Mouse (Mus musculus): ENCODE measurements around the gene BC048562. TPM values are rescaled to one million over a fixed set of nuclear protein-coding genes. Genes with fewer than 3 reads are reported as not detected.

Gene BC048562
- total and polyA plus RNA-seq, 2 experiments from 2014 or later = not detected

GRCm38 (mm10) chr9:108455747-108456571 is 19.7 kb downstream of the BC048562 start:
- peaks cover 14% of the 10 kb centered on the region for H3K4me1 ChIP-seq (ENCODE audit: insufficient read depth, low read length)
- DNase-seq (ENCODE audit: low spot score) (no peak), ATAC-seq (ENCODE audit: low FRiP score) (no peak)
- no peaks in the 10 kb centered on the region for H3K36me3 ChIP-seq (ENCODE audit: insufficient read depth, low read length)
- no peaks in the 10 kb centered on the region for H3K9me3 ChIP-seq (ENCODE audit: low read length)
- H3K27ac ChIP-seq (ENCODE audit: low read depth, low read length) = no peak overlapping the region
- H3K4me3 ChIP-seq (ENCODE audit: low read depth, low read length) = no peak overlapping the region
- TF ChIP-seq CTCF (IDR thresholded peaks at IDR 0.05) = no peak
- H3K27me3 ChIP-seq (ENCODE audit: insufficient read depth, low read length) = no peaks in the 10 kb centered on the region
- H3K4me2 ChIP-seq (ENCODE audit: low read depth, low read length, poor library complexity, severe bottlenecking) = no peak overlapping the region
- WGBS = 73% methylated on average over 12 of the region's 12 CpGs
- no peak overlapping the region for H3K9ac ChIP-seq (replicated peaks; ENCODE audit: low read length, poor library complexity, severe bottlenecking)

- WGBS = 87% methylated on average over 10 of the region's 10 CpGs
These were observed 20.7 kb downstream of the BC048562 start for GRCm38 (mm10) chr9:108456953-108457352.

GRCm38 (mm10) chr9:108459939-108460318 is 23.6 kb downstream of the BC048562 start:
- Histone ChIP-seq H3K4me3 (ENCODE audit: low read depth, low read length) (peak overlapping the region; percentile 85), H3K27ac (ENCODE audit: low read depth, low read length) (peak overlapping the region; percentile 80; the same call in 1 of the 2 replicates), H3K36me3 (ENCODE audit: insufficient read depth, low read length) (peaks cover 12% of the 10 kb centered on the region), H3K4me2 (ENCODE audit: low read depth, low read length, poor library complexity, severe bottlenecking) (peak overlapping the region; percentile 75), H3K4me1 (ENCODE audit: insufficient read depth, low read length) (peaks cover 6% of the 10 kb centered on the region; the same call in 1 of the 2 replicates), H3K27me3 (ENCODE audit: insufficient read depth, low read length) (no peaks in the 10 kb centered on the region), H3K9ac (replicated peaks; ENCODE audit: low read length, poor library complexity, severe bottlenecking) (no peak overlapping the region), H3K9me3 (ENCODE audit: low read length) (no peaks in the 10 kb centered on the region)
- ATAC-seq (ENCODE audit: low FRiP score) (no peak), DNase-seq (ENCODE audit: low spot score) (no peak)
- no peak for TF ChIP-seq CTCF (IDR thresholded peaks at IDR 0.05)
- WGBS = 83% methylated on average over 1 of the region's 1 CpGs

More at GRCm38 (mm10) chr9:108456953-108457352, 20.7 kb downstream of the BC048562 start:
- no peak overlapping the region for H3K4me2 ChIP-seq (ENCODE audit: low read depth, low read length, poor library complexity, severe bottlenecking)
- ATAC-seq (ENCODE audit: low FRiP score) = no peak
- no peak overlapping the region for H3K4me3 ChIP-seq (ENCODE audit: low read depth, low read length)
- peaks cover 12% of the 10 kb centered on the region for H3K4me1 ChIP-seq (ENCODE audit: insufficient read depth, low read length)
- no peak overlapping the region for H3K27ac ChIP-seq (ENCODE audit: low read depth, low read length)
- no peak for TF ChIP-seq CTCF (IDR thresholded peaks at IDR 0.05)
- DNase-seq (ENCODE audit: low spot score) = no peak
- no peaks in the 10 kb centered on the region for H3K27me3 ChIP-seq (ENCODE audit: insufficient read depth, low read length)
- no peaks in the 10 kb centered on the region for H3K36me3 ChIP-seq (ENCODE audit: insufficient read depth, low read length)
- H3K9me3 ChIP-seq (ENCODE audit: low read length) = no peaks in the 10 kb centered on the region
- no peak overlapping the region for H3K9ac ChIP-seq (replicated peaks; ENCODE audit: low read length, poor library complexity, severe bottlenecking)

DNA sequence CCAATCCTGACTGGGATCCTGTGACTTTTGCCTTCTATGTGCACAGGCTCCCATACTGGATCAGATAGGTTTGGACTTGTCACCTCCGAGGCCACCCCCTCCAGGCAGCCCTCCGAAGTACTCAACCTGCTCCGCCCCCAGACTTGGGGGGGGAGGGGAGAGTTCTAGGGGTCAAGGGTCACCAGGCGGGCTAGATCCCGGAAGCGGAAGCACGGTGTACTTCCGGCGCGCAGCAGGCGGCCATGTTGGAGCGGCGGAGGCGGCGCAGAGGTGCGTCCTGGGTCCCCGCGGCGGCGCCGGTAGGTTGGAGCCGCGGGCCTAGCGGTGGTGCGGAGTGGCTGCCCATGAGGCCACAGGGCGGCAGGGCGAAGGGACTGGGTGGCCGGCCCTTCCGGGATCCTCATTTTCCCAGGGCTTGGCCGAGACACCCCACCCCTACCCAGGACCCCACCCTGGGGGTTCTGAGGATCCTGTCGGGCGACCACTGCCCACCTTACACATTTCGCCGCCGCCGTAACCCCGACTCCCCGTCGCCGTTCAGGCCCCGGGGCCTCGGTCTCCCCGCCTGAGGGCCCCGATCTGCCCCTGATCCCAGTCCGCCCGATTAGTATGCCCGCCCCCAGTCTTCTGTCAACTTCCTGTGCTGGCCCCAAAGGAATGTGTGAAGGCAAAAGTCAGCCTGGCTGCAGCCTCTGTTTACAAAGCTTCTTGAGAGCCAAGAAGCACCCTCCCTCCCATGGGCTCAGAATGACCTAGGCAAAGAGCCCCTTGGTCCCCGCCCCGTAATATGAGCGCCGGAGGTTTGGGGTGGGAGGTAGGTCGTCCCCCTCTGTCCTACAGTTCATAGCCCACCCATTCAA is 24.3 kb downstream of the BC048562 start, which contains the start of gene Ccdc71:
TSS of gene Ccdc71 (plus strand) at position 209 of the 860 bp plus-strand sequence.
- H3K4me2 ChIP-seq (ENCODE audit: low read depth, low read length, poor library complexity, severe bottlenecking) = peak within 1 kb of the TSS; percentile 75
- H3K9me3 ChIP-seq (ENCODE audit: low read length) = no peaks in the 10 kb centered on the region
- ATAC-seq (ENCODE audit: low FRiP score) (peak; percentile 85), DNase-seq (ENCODE audit: low spot score) (peak; percentile 90)
- peaks cover 6% of the 10 kb centered on the region; the same call in 1 of the 2 replicates for H3K4me1 ChIP-seq (ENCODE audit: insufficient read depth, low read length)
- under 1% methylated on average over 51 of the region's 52 CpGs for WGBS
- peaks cover 17% of the 10 kb centered on the region for H3K36me3 ChIP-seq (ENCODE audit: insufficient read depth, low read length)
- H3K4me3 ChIP-seq (ENCODE audit: low read depth, low read length) = peak within 1 kb of the TSS; percentile 85
- H3K9ac ChIP-seq (replicated peaks; ENCODE audit: low read length, poor library complexity, severe bottlenecking) = peak within 1 kb of the TSS; percentile 84
- no peaks in the 10 kb centered on the region for H3K27me3 ChIP-seq (ENCODE audit: insufficient read depth, low read length)
- H3K27ac ChIP-seq (ENCODE audit: low read depth, low read length) = peak within 1 kb of the TSS; percentile 80
- TF ChIP-seq CTCF (IDR thresholded peaks at IDR 0.05) = peak; percentile 6; the same call in 1 of the 2 replicates

GRCm38 (mm10) chr9:108461181-108461631 is 24.9 kb downstream of the BC048562 start, which contains the start of gene Klhdc8b:
Gene Klhdc8b (minus strand): TSS chr9:108461581.
- H3K9ac ChIP-seq (replicated peaks; ENCODE audit: low read length, poor library complexity, severe bottlenecking) = peak within 1 kb of the TSS; percentile 84
- peaks cover 6% of the 10 kb centered on the region; the same call in 1 of the 2 replicates for H3K4me1 ChIP-seq (ENCODE audit: insufficient read depth, low read length)
- H3K4me2 ChIP-seq (ENCODE audit: low read depth, low read length, poor library complexity, severe bottlenecking) = peak within 1 kb of the TSS; percentile 75
- no peak for TF ChIP-seq CTCF (IDR thresholded peaks at IDR 0.05)
- H3K4me3 ChIP-seq (ENCODE audit: low read depth, low read length) = peak within 1 kb of the TSS; percentile 85
- DNase-seq (ENCODE audit: low spot score) = no peak
- peaks cover 19% of the 10 kb centered on the region for H3K36me3 ChIP-seq (ENCODE audit: insufficient read depth, low read length)
- 24% methylated on average over 11 of the region's 11 CpGs for WGBS
- H3K27ac ChIP-seq (ENCODE audit: low read depth, low read length) = peak within 1 kb of the TSS; percentile 80
- no peak for ATAC-seq (ENCODE audit: low FRiP score)
- H3K9me3 ChIP-seq (ENCODE audit: low read length) = no peaks in the 10 kb centered on the region
- no peaks in the 10 kb centered on the region for H3K27me3 ChIP-seq (ENCODE audit: insufficient read depth, low read length)
